In genomic region chr16:64907112-64907511, GRCm38 (mm10) we compare ENCODE assay signal across 11 mouse cellular contexts. TPM values are rescaled to one million over a fixed set of nuclear protein-coding genes. Genes with fewer than 3 reads are reported as not detected.
A peak's percentile ranks its signal among the peaks of the same experiment; 100 is the strongest.
DNase-seq lines count a peak whose midpoint lies in the region; ATAC-seq and TF ChIP-seq lines count a peak whose summit lies in the region.
"Had no signal": no experiment of that assay in that cellular context is flagged by ENCODE, and none has a peak within 500 bp of the region (broad histone marks: within the 10 kb centered on the region; RNA-seq: fewer than 3 reads in every experiment).

No protein-coding gene starts in this region.

- H3K27me3 ChIP-seq in kidney, postnatal 0 days (ENCODE audit: insufficient read depth, low read length) = no peaks in the 10 kb centered on the region
- H3K27me3 ChIP-seq in thymus, adult 2 months (ENCODE audit: control insufficient read depth, insufficient read depth, low read length) = no peaks in the 10 kb centered on the region
- no peaks in the 10 kb centered on the region for H3K27me3 ChIP-seq in stomach, postnatal 0 days (ENCODE audit: control insufficient read depth, insufficient read depth, low read length)
- H3K27me3 ChIP-seq: hindbrain, embryonic 12.5 days; midbrain, embryonic 12.5 days had no signal

- H3K4me1 ChIP-seq in kidney, postnatal 0 days (replicated peaks; ENCODE audit: insufficient read depth, low read length) = no peaks in the 10 kb centered on the region
- H3K4me1 ChIP-seq in thymus, adult 2 months (replicated peaks; ENCODE audit: control insufficient read depth, insufficient read depth, low read length) = no peaks in the 10 kb centered on the region
- no peaks in the 10 kb centered on the region for H3K4me1 ChIP-seq in stomach, postnatal 0 days (replicated peaks; ENCODE audit: control insufficient read depth, insufficient read depth)
- H3K4me1 ChIP-seq: hindbrain, embryonic 12.5 days; midbrain, embryonic 12.5 days had no signal

- DNase-seq in cerebellum, postnatal 14 days = peak; percentile 19 to 39
- DNase-seq in cerebellum, adult 11-12 months = no peak
- DNase-seq in kidney, postnatal 0 days (ENCODE audit: low spot score) = peak; percentile 71
- no peak for DNase-seq in kidney, postnatal 25 days
- peak; percentile 19 for DNase-seq in thymus, adult 2 months
- no peak for DNase-seq in thymus, postnatal 36 days
- DNase-seq in stomach, postnatal 0 days (ENCODE audit: low spot score) = no peak
- no peak for DNase-seq in urinary bladder, adult 2 months (ENCODE audit: low spot score)

- H3K4me3 ChIP-seq in kidney, postnatal 0 days (replicated peaks; ENCODE audit: low read depth, low read length) = no peak overlapping the region
- H3K4me3 ChIP-seq in thymus, adult 2 months (ENCODE audit: control insufficient read depth, insufficient read depth, low read length) = no peak overlapping the region
- no peak overlapping the region for H3K4me3 ChIP-seq in stomach, postnatal 0 days (ENCODE audit: low read depth, low read length)
- H3K4me3 ChIP-seq: erythroblast, embryonic 14.5 days; hindbrain, embryonic 12.5 days; midbrain, embryonic 12.5 days had no signal

- no peak for ATAC-seq in kidney, postnatal 0 days (replicated peaks; ENCODE audit: low FRiP score, low read depth)
- ATAC-seq in stomach, postnatal 0 days (ENCODE audit: low FRiP score, low TSS enrichment) = no peak

- H3K4me2 ChIP-seq in kidney, postnatal 0 days (ENCODE audit: low read length) = no peak overlapping the region
- H3K4me2 ChIP-seq in stomach, postnatal 0 days (replicated peaks; ENCODE audit: low read depth) = no peak overlapping the region
- H3K4me2 ChIP-seq: hindbrain, embryonic 12.5 days; midbrain, embryonic 12.5 days had no signal

- no peak overlapping the region for H3K9ac ChIP-seq in kidney, postnatal 0 days (ENCODE audit: low read depth, low read length)
- no peak overlapping the region for H3K9ac ChIP-seq in stomach, postnatal 0 days (ENCODE audit: low read length)
- H3K9ac ChIP-seq: hindbrain, embryonic 12.5 days; midbrain, embryonic 12.5 days had no signal

- TF ChIP-seq POLR2A in thymus, adult 2 months (IDR thresholded peaks at IDR 0.05; ENCODE audit: control insufficient read depth, extremely low read depth, insufficient read depth, low read length, poor library complexity) = no peak

- WGBS in kidney, postnatal 0 days = 25% methylated on average over 3 of the region's 3 CpGs
- WGBS in thymus, adult 2 months = 38% methylated on average over 3 of the region's 3 CpGs
- WGBS in stomach, postnatal 0 days = 17% methylated on average over 3 of the region's 3 CpGs

- no peaks in the 10 kb centered on the region for H3K36me3 ChIP-seq in kidney, postnatal 0 days (ENCODE audit: insufficient read depth, low read length)
- no peaks in the 10 kb centered on the region for H3K36me3 ChIP-seq in thymus, adult 2 months (ENCODE audit: control insufficient read depth, insufficient read depth, low read length)
- H3K36me3 ChIP-seq in stomach, postnatal 0 days (ENCODE audit: control insufficient read depth, insufficient read depth, low read length) = no peaks in the 10 kb centered on the region
- H3K36me3 ChIP-seq: hindbrain, embryonic 12.5 days; midbrain, embryonic 12.5 days had no signal

- H3K27ac ChIP-seq in kidney, postnatal 0 days = no peak overlapping the region
- H3K27ac ChIP-seq in thymus, adult 2 months (ENCODE audit: control insufficient read depth, insufficient read depth, low read length) = no peak overlapping the region
- no peak overlapping the region for H3K27ac ChIP-seq in stomach, postnatal 0 days (replicated peaks)
- H3K27ac ChIP-seq: hindbrain, embryonic 12.5 days; midbrain, embryonic 12.5 days had no signal

- no peak for TF ChIP-seq EP300 in stomach, postnatal 0 days (optimal IDR thresholded peaks at IDR 0.05)

- H3K9me3 ChIP-seq in kidney, postnatal 0 days (replicated peaks; ENCODE audit: low read length) = no peaks in the 10 kb centered on the region
- no peaks in the 10 kb centered on the region for H3K9me3 ChIP-seq in stomach, postnatal 0 days (ENCODE audit: control insufficient read depth, low read length)
- H3K9me3 ChIP-seq: hindbrain, embryonic 12.5 days; midbrain, embryonic 12.5 days had no signal

- peak; percentile 75 for TF ChIP-seq CTCF in kidney, postnatal 0 days (IDR thresholded peaks at IDR 0.05; ENCODE audit: low read depth)
- TF ChIP-seq CTCF in thymus, adult 2 months (IDR thresholded peaks at IDR 0.05; ENCODE audit: borderline replicate concordance, control insufficient read depth, extremely low read depth, insufficient read depth, low read length, poor library complexity) = no peak
- peak; percentile 74 for TF ChIP-seq CTCF in stomach, postnatal 0 days (IDR thresholded peaks at IDR 0.05; ENCODE audit: low read depth)

RNA-seq across cellular contexts. Expression of gene Cggbp1, which starts 55.3 kb away (rescaled TPM):
- polyA plus RNA-seq in kidney, postnatal 0 days (2015; fragmentation: Nextera tagmentation; extraction: Ambion mirVana) = 64.2 and 66.4 TPM in 2 replicates
- polyA plus RNA-seq in thymus, adult 2 months (2012; rRNA removed) = 14.9 and 16.2 TPM in 2 replicates
- 32.0 and 36.2 TPM in 2 replicates for polyA plus RNA-seq in stomach, postnatal 0 days (2015; fragmentation: Nextera tagmentation; extraction: Ambion mirVana)
- 46.5 and 51.7 TPM in 2 replicates for polyA plus RNA-seq in urinary bladder, adult 2 months (2012; rRNA removed)

RNA-seq across cellular contexts. Expression of gene Zfp654, which starts 55.7 kb away (rescaled TPM):
- polyA plus RNA-seq in kidney, postnatal 0 days (2015; fragmentation: Nextera tagmentation; extraction: Ambion mirVana) = 5.1 TPM in 2 replicates
- polyA plus RNA-seq in thymus, adult 2 months (2012; rRNA removed) = 1.9 and 2.0 TPM in 2 replicates
- 2.4 and 2.6 TPM in 2 replicates for polyA plus RNA-seq in stomach, postnatal 0 days (2015; fragmentation: Nextera tagmentation; extraction: Ambion mirVana)
- polyA plus RNA-seq in urinary bladder, adult 2 months (2012; rRNA removed) = 8.4 and 8.5 TPM in 2 replicates

Comparison
In these comparisons a context has a peak if more than half of its experiments do, and no peak if none do; other contexts are left out.
1. DNase-seq: peak in cerebellum, postnatal 14 days (2 of 2), kidney, postnatal 0 days (single experiment) and thymus, adult 2 months (single experiment); none in cerebellum, adult 11-12 months (single experiment), kidney, postnatal 25 days (0 of 2), thymus, postnatal 36 days (0 of 2), stomach, postnatal 0 days (single experiment) and urinary bladder, adult 2 months (single experiment).